Mouse (Mus musculus): Measurements from ENCODE around the gene Rora. TPM values are rescaled to one million over a fixed set of nuclear protein-coding genes. Genes with fewer than 3 reads are reported as not detected.
A peak's percentile ranks its signal among the peaks of the same experiment; 100 is the strongest.

Rora gene
- polyA plus RNA-seq, 1 experiment = 4.5 TPM

DNA sequence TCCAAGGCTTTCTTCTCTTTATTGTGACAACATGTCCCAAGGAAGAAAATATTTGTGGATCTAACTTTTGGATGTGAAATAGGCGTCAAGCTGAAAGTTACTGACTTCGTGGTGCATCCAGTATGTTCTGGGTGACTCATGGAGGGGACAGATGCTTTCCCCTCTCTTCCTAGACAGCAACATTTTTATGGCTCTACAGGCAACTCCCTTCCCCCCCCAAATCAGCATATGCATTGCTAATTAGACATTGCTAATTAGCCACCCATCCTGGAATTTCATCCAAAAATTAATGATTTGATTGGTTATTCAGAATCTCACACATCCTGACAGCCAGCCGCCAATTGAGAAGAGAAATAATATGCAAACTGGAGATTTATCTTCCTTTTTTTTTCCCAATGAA, 12.5 kb upstream of the Rora start:
- Histone ChIP-seq H3K4me3 (ENCODE audit: low read depth, low read length) (no peak overlapping the region), H3K27me3 (ENCODE audit: control insufficient read depth, insufficient read depth, low read length) (no peaks in the 10 kb centered on the region), H3K27ac (ENCODE audit: insufficient read depth, low read depth, low read length) (no peak overlapping the region), H3K36me3 (ENCODE audit: control insufficient read depth, insufficient read depth, low read length) (no peaks in the 10 kb centered on the region), H3K4me1 (ENCODE audit: control insufficient read depth, insufficient read depth, insufficient read length, low read length) (no peaks in the 10 kb centered on the region)
- no peak for TF ChIP-seq CTCF (IDR thresholded peaks at IDR 0.05; ENCODE audit: extremely low read depth, insufficient read length, insufficient replicate concordance, low read depth, low read length)
- 76% methylated on average over 3 of the region's 3 CpGs for WGBS

GRCm38 (mm10) chr9:68648061-68648460, 5.5 kb upstream of the Rora start:
- no peaks in the 10 kb centered on the region for H3K36me3 ChIP-seq (ENCODE audit: control insufficient read depth, insufficient read depth, low read length)
- H3K27me3 ChIP-seq (ENCODE audit: control insufficient read depth, insufficient read depth, low read length) = peaks cover 1% of the 10 kb centered on the region; the same call in 1 of the 2 replicates
- H3K4me1 ChIP-seq (ENCODE audit: control insufficient read depth, insufficient read depth, insufficient read length, low read length) = no peaks in the 10 kb centered on the region
- H3K27ac ChIP-seq (ENCODE audit: insufficient read depth, low read depth, low read length) = no peak overlapping the region
- no peak for TF ChIP-seq CTCF (IDR thresholded peaks at IDR 0.05; ENCODE audit: extremely low read depth, insufficient read length, insufficient replicate concordance, low read depth, low read length)
- no peak for TF ChIP-seq POLR2A (IDR thresholded peaks at IDR 0.05; ENCODE audit: low read depth, low read length)
- WGBS = 82% methylated on average over 3 of the region's 3 CpGs
- H3K4me3 ChIP-seq (ENCODE audit: low read depth, low read length) = no peak overlapping the region

GRCm38 (mm10) chr9:68654039-68654332, 400 bp downstream of the Rora start:
- Histone ChIP-seq H3K27ac (ENCODE audit: insufficient read depth, low read depth, low read length) (no peak overlapping the region), H3K4me3 (ENCODE audit: low read depth, low read length) (peak overlapping the region; percentile 78), H3K36me3 (ENCODE audit: control insufficient read depth, insufficient read depth, low read length) (no peaks in the 10 kb centered on the region), H3K27me3 (ENCODE audit: control insufficient read depth, insufficient read depth, low read length) (peaks cover 14% of the 10 kb centered on the region; the same call in 1 of the 2 replicates), H3K4me1 (ENCODE audit: control insufficient read depth, insufficient read depth, insufficient read length, low read length) (no peaks in the 10 kb centered on the region; the same call in 1 of the 2 replicates)
- under 1% methylated on average over 27 of the region's 28 CpGs for WGBS
- TF ChIP-seq POLR2A (IDR thresholded peaks at IDR 0.05; ENCODE audit: low read depth, low read length) (no peak), CTCF (IDR thresholded peaks at IDR 0.05; ENCODE audit: extremely low read depth, insufficient read length, insufficient replicate concordance, low read depth, low read length) (no peak)

- H3K27me3 ChIP-seq (ENCODE audit: control insufficient read depth, insufficient read depth, low read length) = peaks cover 14% of the 10 kb centered on the region; the same call in 1 of the 2 replicates
- H3K4me1 ChIP-seq (ENCODE audit: control insufficient read depth, insufficient read depth, insufficient read length, low read length) = no peaks in the 10 kb centered on the region; the same call in 1 of the 2 replicates
- H3K4me3 ChIP-seq (ENCODE audit: low read depth, low read length) = peak overlapping the region; percentile 78
- H3K27ac ChIP-seq (ENCODE audit: insufficient read depth, low read depth, low read length) = no peak overlapping the region
- TF ChIP-seq CTCF (IDR thresholded peaks at IDR 0.05; ENCODE audit: extremely low read depth, insufficient read length, insufficient replicate concordance, low read depth, low read length) = no peak
- TF ChIP-seq POLR2A (IDR thresholded peaks at IDR 0.05; ENCODE audit: low read depth, low read length) = no peak
- 1% methylated on average over 43 of the region's 43 CpGs for WGBS
- H3K36me3 ChIP-seq (ENCODE audit: control insufficient read depth, insufficient read depth, low read length) = no peaks in the 10 kb centered on the region
Measured at GRCm38 (mm10) chr9:68654333-68655017, 889 bp downstream of the Rora start.

GRCm38 (mm10) chr9:68655018-68656005, 1.7 kb downstream of the Rora start:
- no peak for TF ChIP-seq POLR2A (IDR thresholded peaks at IDR 0.05; ENCODE audit: low read depth, low read length)
- no peak for TF ChIP-seq CTCF (IDR thresholded peaks at IDR 0.05; ENCODE audit: extremely low read depth, insufficient read length, insufficient replicate concordance, low read depth, low read length)
- Histone ChIP-seq H3K4me1 (ENCODE audit: control insufficient read depth, insufficient read depth, insufficient read length, low read length) (no peaks in the 10 kb centered on the region; the same call in 1 of the 2 replicates), H3K27me3 (ENCODE audit: control insufficient read depth, insufficient read depth, low read length) (peaks cover 14% of the 10 kb centered on the region; the same call in 1 of the 2 replicates), H3K27ac (ENCODE audit: insufficient read depth, low read depth, low read length) (no peak overlapping the region), H3K36me3 (ENCODE audit: control insufficient read depth, insufficient read depth, low read length) (no peaks in the 10 kb centered on the region), H3K4me3 (ENCODE audit: low read depth, low read length) (peak overlapping the region; percentile 78)
- WGBS = 4% methylated on average over 31 of the region's 31 CpGs

DNA sequence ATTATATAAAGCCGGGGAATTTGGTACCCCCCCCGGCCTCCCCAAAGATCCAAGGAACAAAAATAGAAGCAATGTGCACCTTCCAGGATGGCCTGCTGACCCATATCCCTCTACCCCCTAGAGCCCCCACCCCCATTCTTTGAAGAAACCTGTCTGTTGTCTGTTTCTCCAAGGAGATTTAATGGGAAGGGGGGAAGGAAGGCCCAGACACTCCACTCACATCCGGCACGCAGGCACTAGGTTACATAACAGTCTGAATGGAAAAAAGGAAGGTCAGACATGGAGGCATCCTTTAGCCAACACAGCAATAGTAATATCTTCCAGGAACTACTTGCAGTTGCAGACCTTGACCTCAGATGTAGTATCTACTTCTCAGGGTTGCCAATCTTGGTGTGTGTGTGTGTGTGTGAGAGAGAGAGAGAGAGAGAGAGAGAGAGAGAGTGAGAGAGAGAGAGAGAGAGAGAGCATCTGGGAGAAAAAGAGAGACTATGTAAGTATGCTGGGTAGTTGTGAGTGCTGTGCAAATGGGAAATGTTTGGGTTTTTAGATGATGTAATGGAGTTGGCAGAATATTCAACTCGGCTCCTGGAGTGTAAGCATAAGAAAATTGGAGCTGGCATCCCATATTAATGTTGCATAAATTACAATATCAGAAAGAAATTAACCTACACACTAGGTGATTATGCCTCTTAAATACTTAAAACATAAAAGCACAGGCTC, 2.6 kb downstream of the Rora start:
- TF ChIP-seq CTCF (IDR thresholded peaks at IDR 0.05; ENCODE audit: extremely low read depth, insufficient read length, insufficient replicate concordance, low read depth, low read length) (no peak), POLR2A (IDR thresholded peaks at IDR 0.05; ENCODE audit: low read depth, low read length) (no peak)
- Histone ChIP-seq H3K4me1 (ENCODE audit: control insufficient read depth, insufficient read depth, insufficient read length, low read length) (no peaks in the 10 kb centered on the region; the same call in 1 of the 2 replicates), H3K36me3 (ENCODE audit: control insufficient read depth, insufficient read depth, low read length) (no peaks in the 10 kb centered on the region), H3K27ac (ENCODE audit: insufficient read depth, low read depth, low read length) (no peak overlapping the region; the same call in 1 of the 2 replicates), H3K27me3 (ENCODE audit: control insufficient read depth, insufficient read depth, low read length) (peaks cover 14% of the 10 kb centered on the region; the same call in 1 of the 2 replicates), H3K4me3 (ENCODE audit: low read depth, low read length) (no peak overlapping the region)
- WGBS = 35% methylated on average over 5 of the region's 5 CpGs
